Mouse (Mus musculus) fibroblast of lung, adult 2 months (primary cell): ENCODE results near the gene Olfr1497.
"Not testable (repeated sequence)": the region's sequence is repeated elsewhere in the genome, so short reads cannot be mapped to it uniquely, and the experiment has no call there.

Experiments used
- DNase-seq: peaks from one replicate; pipeline ENCODE4 v3.0.0-alpha.2; 2011; ENCODE audit warnings: low read depth

Olfr1497 gene

GRCm38 (mm10) chr19:13798102-13798501, at the start of gene Olfr1497:
Gene Olfr1497 (minus strand): TSS chr19:13798202.
- no peak for DNase-seq

- DNase-seq = no peak
Measured at GRCm38 (mm10) chr19:13830388-13830787, 32.4 kb upstream of the Olfr1497 start, which contains the start of gene Olfr1500. Gene Olfr1500 (minus strand): TSS chr19:13830488.

DNA sequence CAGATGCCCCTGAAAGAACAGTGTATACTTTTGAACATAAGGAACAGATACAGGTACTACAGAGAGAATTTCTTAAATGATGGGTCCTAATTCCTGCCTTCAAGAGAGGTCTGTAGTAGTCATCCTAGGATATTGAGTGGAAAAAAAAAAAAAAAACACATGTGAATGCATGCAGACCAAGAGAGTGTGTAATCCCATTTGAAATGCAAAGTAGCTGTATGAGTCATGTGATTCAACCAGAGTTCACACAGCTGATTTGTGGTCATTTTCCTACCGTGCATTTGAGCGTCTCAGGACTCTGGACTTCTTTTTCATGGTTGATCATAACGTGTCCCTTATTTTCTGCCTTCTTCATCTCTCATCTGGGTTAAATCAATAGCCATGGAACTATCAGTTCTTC, 30.4 kb upstream of the Olfr1497 start:
- no peak for DNase-seq

DNA sequence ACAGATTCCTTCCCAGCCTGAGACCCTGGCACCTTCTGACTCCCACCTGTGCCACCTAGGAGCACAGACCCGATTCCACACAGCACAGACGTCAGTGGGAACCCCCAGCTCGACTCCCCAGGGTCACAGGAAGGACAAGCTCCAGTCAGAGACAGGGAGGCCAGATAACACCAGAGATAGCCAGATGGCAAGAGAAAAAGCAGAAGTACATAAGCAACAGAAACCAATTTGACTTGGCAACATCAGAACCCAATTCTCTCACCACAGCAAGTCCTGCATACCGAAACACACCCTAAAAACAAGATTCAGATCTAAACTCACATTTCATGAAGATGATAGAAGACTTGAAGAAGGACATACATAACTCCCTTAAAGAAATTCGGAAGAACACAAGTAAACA, 22.8 kb upstream of the Olfr1497 start:
- no peak for DNase-seq

DNA sequence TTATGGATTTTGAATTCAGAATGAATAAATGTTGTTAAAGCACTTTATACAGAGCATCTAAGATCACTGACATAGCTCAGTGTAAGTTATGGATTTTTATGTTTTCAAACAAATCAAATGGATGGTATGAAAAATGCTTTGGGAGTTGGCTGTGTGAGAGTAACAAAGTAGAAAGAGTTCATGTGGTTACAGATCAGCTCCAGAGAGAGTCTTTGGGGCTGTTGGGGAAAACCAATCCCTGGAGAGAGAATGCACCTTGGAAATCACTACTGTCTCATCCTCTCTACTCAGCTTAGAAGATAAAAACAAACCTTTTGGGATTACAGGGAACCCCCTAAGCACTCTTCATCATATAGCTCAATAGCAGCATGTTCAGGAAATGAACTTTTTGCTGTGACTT, 21.3 kb upstream of the Olfr1497 start, which contains the start of gene Olfr1499:
Gene Olfr1499 (minus strand): TSS at position 101 of the 400 bp plus-strand sequence.
- no peak for DNase-seq

DNA sequence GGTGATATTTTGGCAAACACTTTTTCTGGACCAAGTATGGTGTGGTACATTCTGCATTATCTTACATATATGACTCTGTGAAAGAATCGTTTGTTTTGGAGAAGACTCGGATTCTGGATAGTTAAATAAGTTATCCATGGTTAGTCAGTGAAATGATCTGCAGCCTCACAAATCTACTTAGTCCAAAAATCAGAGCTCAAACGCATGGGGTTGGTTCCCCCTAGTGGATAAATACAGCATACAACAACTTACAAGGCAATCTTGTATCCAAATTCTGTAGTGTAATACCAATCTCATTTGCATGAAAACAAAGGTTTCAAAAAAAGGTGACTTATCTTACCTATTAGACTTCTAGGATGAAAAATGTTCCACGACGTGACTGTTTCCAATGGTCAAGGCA, 20.8 kb upstream of the Olfr1497 start:
- no peak for DNase-seq

DNA sequence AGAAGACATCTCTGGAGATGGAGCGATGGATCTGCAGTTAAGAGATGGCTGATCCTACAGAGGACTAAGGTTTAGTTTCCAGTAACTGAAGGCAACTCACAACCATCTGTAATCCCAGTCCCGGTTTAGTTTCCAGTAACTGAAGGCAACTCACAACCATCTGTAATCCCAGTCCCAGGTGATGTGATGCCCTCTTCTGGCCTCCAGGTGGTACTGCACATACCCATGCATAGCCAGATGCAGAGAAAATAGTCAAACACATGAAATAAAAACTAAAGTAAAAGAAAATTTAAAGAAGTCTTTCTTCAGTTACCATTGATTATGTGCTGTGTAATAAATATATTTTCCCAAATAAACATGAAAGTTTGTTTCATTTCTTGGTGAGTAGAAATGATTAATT, 14.8 kb upstream of the Olfr1497 start:
- no peak for DNase-seq

- DNase-seq = not testable (repeated sequence)
Measured at GRCm38 (mm10) chr19:13805486-13805885, 7.5 kb upstream of the Olfr1497 start.

DNA sequence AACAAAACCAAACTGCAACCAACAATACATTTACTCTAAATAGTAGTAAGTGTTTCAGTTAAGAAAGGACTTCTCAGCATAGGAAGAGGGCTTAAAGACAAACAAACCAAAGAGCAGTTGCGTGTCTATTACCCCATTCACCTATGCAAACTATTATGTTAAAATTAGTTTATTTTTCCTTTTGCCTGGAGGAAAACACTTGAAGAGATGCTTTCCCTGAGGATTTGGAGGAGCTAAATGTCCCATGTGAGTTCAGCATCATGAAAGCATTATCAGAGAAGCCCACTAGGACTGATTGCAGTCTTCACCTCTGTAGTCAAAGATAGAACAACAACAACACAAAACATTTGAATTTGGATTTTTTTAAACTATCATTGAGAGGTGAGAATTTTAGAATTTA, 20.4 kb downstream of the Olfr1497 start, which contains the start of gene Olfr1496:
Gene Olfr1496 (plus strand): TSS at position 301 of the 400 bp plus-strand sequence.
- DNase-seq = no peak

- DNase-seq = no peak
Measured at GRCm38 (mm10) chr19:13768565-13769276, 29.3 kb downstream of the Olfr1497 start.

DNA sequence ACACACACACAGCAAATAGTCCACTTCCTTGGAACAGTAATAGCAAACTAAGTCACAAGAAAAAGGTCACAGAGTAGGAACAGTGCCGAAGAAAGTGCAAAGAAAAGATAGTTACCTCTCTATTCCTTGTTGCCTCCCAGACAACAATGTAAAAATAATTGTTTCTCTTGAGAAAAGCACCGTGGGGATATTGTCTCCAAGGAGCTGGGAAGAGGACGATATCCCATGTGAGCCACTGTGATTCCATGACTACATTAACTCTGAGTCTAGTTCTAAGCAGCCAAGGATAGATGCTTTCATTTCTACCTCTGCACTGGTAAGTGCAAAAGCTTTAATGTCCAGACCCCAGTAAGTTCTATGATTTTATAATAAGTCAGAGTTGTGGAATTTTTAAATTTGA, 33.7 kb downstream of the Olfr1497 start, which contains the start of gene Olfr1495:
Gene Olfr1495 (plus strand): TSS at position 301 of the 400 bp plus-strand sequence.
- no peak for DNase-seq

DNA sequence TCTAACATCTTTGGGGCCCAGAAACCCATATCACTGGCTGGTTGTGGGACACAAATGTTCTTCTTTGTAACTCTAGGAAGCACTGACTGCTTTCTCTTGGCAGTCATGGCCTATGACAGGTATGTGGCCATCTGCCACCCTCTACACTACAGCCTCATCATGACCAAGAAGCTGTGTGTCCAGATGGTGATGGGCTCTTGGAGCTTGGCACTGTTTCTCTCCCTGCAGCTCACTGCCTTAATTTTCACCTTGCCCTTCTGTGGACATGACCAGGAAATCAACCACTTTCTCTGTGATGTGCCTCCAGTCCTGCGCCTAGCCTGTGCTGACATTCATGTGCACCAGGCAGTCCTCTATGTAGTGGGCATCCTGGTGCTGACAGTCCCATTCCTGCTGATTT, 48.6 kb downstream of the Olfr1497 start:
- no peak for DNase-seq
